Mouse (Mus musculus) neutrophil, adult 5-6 weeks (primary cell): ENCODE results near the gene Phf21b. TPM values are rescaled to one million over a fixed set of nuclear protein-coding genes. Genes with fewer than 3 reads are reported as not detected.

Source experiments
- ATAC-seq: fragments of 151-379, 151-347 bp; 2 replicates; pipeline ENCODE4 v1.8.0; 2017; ENCODE audit warnings: mild to moderate bottlenecking, moderate TSS enrichment; ENCODE audit not compliant: insufficient number of reproducible peaks, poor library complexity, low FRiP score, severe bottlenecking; ENCODE audit errors: extremely low read depth
- total RNA-seq: library from RNA; stranded (forward); fragments of 200-1000 nt; gene quantifications from 2 replicates; pipeline ENCODE4 v1.2.3, GENCODE M21; 2017

Gene Phf21b
- total RNA-seq, 1 experiment from 2014 or later: 0.47 TPM

DNA sequence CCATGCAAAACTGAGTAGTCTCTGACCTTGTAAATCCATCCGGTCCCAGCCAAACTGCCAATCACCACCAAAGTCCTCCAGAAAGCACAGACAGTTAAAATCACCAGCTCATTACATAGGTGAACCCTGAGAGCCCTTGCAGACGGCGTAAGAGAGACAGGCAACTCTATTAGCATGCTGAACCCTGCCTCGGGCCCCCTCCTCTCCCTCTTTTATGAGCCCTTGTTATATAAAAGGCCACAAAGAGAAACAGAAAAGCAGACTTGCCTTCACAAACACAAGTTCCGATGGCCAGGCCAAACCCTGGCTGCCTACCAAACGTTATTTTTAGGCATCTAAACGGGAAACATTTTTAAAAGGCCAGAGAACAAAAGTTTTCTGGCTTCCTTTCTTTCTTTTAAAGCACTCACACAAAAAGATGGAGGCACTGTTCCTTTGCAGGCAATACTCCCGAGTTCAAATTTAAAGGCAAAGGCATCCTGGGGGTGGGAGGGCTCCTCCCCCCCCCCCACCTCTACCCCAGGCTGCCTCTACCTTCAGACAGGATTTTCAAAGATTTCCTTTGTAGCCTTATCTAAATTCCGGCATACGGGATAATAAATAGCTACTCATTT is 3.3 kb downstream of the Phf21b start:
- no peak for ATAC-seq

DNA sequence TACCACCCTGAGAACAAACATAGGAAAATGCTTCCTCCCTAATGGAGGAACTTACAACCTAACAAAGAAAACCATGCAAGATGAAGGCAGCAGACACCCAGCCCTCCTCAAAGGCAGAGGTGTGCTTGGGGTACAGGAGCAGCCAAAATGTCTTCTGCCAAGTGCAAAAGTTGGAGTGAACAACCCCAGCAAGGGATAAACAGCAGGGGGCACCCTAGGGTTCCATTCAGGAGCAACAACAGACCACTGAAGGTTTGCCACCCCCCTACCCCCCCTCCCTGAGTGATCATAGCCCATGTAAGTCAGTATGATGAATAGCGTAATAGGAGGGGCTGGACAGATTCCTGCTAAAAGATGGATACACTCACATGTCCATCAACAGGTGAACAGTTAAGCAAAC is 5.5 kb downstream of the Phf21b start:
- no peak for ATAC-seq

DNA sequence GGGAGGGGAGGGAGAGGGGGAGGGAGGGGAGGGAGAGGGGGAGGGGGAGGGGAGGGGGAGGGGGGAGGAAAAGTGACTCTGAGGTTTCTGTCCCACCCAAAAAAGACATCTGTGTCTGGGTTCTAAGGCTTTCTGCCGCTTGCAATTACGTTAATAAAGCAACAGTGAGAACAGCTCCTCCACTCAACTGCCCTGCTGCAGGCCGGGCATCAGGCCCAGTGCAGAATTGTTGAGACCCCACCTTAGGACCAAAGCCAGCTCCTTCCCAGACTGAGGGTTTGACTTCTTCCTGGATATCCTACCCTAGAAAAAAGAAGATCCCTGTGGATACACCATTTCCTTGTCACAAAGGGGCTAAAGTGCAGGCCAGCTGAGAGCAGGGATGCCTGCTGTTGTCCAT is 9.6 kb downstream of the Phf21b start:
- ATAC-seq: no peak

DNA sequence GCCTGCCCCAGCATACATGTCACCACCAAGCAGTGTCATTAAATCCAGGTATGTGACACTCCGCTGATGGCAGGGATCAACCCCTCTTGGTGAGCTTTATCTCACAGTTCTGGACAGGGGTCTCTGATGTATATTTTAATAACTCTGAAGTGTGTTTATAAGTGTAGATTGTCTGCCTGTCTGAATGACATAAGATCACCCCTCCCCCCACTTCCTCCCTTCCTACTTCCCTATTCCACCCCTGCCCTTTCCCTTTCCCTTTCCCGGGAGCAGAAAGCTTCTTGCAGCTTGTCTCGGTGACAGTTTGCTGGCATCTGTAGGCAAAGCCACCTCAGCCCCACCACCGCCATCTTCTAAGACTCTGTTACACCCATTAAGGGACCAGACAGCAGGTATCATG is 11.0 kb downstream of the Phf21b start:
- ATAC-seq: no peak

DNA sequence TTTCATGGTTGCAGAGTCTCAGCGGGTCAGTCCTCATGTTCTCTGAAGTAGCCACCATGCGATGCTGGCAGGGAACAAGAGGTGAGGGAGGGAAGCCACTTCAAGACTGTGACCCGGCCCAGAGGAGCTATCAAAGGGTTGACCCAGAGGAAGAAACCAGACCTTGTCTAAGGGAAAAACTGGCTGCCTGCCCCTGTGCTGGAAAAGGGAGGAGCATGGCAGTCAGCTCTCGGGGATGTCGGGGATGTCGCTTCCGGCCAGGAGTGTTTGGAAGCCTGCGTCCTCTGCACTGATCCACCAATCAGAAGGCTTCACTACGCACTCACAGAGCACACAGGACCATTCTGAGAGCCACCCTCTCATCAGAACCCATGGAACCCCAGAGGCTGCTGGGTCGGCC is 12.8 kb downstream of the Phf21b start:
- no peak for ATAC-seq

DNA sequence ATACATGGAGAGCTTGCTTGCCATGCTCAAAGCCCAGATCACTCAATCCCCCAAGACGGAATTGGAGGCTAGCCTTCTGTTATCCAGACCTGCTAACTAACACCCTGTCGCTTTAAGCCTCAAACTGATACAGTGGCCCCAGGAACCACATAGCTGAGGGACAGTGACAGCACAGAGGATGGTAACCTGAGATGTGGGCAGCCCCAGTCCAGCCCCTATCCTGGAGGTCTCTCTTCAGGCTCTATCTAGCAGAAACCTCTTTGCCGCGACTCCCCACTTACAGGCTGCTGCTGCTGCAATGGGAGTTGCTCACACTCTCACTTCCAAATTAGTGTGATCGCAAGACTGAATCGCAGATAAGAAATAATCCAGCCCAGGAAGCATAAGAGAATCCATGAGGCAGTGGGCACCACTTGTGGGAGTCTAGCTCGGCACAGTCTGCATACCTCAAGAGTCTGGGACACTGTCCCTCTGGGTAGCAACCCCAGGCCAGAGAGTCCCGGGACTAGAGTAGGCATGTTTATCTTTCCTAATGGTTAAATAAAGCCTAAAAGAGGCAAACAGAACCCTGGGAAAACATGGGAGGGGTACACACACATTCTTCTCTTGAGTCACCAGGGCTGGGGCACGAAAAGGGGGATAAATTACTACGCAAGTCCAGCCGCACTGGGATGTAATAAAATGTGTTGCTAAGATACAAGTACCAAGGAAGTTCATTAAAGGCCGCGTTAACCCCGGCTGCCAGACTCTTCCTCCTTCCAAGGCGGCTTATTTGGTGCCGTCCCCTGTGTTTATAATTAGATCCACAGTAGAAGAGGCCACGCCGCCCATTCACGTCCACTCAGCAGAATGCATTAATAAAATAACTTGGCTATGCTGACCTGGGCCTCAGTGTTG is 13.7 kb downstream of the Phf21b start:
- ATAC-seq: no peak

DNA sequence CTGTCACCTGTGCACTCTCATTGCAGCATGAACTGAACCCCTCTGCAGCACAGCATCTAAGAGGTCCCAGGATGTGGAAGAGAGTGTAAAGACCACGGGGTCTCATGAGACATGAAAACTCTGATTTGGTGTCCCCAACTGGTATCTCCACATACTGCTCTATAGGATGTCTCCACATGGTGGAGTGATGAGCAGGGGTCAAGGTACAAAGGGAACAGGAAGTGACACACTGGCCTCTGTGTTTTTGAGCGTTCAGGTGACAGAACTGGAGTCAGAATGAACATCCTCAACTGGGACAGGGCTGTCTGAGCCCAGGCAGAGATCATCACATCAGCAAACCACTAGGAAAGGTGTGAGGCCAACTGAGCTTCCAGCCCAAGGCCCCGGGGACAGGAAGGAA is 15.3 kb downstream of the Phf21b start:
- ATAC-seq: no peak; the same call in 1 of the 2 replicates

DNA sequence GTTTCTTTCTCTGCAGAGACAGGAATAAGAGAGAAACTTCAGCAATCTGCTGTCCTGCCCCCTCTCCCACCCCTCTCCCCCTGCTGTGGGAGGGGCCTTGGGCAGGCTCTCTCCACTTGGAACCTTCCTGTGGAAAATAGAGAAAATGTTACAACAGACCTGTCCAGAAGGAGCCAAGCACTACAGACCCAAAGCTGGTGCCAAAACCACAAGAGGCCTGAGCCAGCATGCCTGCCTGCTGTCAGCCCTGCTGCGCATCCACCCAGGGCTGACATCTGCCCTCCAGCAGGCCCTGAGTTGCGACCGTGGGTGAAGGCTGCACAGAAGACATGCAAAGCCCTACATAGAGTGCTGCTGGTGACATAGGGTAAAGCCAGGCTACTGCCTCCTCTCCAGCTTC is 16.3 kb downstream of the Phf21b start:
- ATAC-seq: no peak

DNA sequence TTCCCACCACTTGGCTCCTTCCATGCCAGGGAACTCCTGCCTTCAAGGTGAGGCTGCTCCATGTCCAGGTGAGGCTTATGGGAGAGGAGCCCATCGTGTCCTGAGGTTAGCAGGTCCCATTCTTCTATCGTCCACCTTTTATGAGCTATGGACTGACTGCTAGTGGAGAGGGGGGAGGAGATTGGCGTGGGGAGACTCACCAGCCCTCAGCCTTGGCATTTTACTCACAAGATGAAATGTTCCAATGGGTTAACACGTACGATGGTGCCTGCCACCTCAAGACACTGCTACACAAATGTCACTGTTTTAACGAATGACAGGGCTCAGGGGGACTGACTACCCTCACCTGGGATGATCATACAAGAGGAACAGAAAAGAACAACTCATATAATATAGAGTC is 18.0 kb downstream of the Phf21b start:
- no peak for ATAC-seq

DNA sequence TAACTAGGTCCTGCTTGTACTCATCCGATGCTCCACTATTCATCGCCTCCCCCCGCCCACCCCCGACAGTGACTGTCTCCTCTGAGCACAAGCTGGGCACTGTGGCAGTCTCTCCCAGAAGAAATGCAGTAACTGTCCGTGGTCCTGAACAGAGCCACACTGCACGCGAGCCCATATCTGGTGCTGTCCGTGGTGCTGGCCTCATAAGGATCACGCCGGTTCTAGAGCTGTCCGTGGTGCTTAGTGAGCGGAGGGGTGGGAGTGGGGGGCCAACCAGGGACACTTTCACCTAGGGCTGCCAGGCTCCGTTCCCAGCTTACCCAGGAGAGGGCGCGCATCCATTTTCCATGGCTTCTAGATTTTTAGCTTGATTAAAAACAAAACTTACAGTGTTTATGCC is 26.4 kb downstream of the Phf21b start:
- no peak; the same call in 1 of the 2 replicates for ATAC-seq

DNA sequence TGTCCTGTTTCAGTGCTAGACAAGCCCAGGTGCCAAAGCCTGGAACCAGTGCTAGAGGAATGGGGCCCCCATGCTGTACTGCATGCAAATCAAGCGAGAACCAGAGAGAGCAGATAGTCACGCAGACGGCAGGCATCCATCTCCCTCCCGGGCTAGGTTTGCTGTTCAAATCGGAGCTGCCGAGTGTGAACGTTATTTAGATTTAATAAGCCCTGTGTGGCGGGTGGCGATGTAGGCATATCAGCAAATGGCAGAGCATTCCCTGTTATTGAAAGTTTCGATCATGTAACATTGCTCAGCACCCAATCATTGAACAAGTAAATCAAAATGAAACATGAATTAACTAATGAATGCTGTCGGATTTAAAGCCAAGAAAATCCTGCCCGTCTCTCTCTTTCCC is 27.2 kb downstream of the Phf21b start:
- ATAC-seq: no peak

DNA sequence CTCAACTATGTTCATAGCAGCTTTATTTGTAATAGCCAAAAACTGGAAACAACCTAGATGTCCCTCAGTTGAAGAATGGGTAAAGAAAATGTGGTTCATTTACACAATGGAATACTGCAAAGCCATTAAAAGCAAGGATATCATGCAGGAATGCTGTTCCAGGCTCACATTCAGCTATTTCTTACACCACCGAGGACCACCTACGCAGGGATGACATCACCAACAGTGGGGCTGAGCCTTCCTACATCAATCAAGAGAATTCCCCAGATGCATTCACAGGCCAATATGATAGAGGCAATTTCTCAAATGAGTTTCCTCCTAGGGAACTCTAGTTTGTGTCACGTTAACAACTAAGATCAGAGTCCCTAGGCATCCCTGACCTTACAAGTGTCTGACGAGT is 32.8 kb downstream of the Phf21b start:
- no peak for ATAC-seq

DNA sequence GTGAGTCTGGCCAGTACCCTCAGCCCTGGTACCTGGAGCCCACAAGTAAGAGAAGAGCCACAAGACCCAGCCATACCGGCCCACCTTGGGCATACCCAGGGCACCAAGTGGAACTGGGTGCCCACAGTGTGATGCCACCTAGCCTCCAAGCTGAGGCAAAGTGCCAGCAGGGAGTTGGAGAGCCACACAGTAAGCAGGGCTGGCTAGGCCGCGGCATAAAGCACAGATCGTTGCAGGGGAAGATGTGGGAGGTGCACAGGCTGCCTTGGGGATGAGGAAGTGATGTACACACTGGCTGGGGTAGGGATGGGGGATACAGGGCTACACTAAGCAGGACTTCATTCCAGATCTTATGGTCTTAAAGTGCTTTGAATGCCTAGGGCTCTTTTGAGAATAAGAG is 35.0 kb downstream of the Phf21b start:
- no peak for ATAC-seq

DNA sequence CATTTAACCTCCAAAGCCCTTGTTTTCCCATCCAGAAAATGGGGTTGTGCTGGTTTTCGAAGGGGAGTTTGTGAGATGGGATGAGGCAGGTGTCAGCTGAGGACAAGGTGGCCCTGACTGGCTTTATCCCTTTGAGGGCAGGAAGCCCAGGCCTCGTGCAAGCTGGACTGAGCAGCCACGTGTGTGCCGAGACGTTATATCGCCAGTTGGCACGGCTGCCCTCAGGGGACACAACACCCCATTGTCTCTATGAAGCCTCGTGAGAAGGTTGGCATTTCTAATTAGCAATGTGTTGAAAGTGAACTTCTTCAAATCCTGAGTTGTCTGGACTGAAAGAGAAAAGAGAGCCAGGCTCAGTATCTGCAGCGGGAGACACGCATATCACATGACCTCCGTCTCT is 37.6 kb downstream of the Phf21b start:
- no peak for ATAC-seq

DNA sequence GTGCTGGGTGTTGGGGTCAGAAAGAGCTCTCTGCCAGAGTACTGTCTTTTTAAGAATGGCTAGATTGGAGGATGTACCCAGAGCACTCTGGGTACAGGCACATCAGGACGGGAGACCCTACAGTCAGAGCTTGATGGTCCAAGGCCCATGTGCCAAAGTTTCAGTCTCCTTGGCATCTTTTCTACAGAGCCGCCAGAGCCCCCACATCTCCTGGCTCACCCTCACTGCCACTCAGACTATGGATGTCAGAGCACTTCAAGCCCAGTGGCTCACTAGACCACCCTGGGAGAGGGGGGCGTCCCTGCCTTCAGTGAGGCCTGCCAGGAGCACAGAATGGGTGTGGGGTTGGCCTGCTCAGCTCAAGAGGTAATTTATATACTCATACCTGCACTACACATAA is 38.3 kb downstream of the Phf21b start:
- no peak for ATAC-seq

DNA sequence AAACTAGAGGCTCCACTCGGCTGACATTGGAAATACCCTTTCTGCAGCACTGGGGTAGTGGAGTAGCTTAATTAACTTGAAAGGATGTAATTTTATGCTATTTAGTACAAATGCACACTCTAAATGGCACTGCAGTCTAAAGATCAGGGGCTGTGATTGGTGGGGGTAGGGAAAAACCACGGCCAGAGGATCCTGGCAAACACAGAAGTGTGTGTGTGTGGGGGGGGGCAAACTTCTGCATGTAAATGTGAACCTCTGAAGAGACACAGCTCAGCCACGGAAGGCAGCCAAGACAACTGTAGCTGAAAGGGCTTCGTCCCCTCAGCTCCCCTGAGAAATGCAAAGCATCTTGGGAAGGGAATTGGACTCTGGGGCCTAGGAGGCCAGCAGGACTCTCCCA is 40.7 kb downstream of the Phf21b start:
- ATAC-seq: no peak

DNA sequence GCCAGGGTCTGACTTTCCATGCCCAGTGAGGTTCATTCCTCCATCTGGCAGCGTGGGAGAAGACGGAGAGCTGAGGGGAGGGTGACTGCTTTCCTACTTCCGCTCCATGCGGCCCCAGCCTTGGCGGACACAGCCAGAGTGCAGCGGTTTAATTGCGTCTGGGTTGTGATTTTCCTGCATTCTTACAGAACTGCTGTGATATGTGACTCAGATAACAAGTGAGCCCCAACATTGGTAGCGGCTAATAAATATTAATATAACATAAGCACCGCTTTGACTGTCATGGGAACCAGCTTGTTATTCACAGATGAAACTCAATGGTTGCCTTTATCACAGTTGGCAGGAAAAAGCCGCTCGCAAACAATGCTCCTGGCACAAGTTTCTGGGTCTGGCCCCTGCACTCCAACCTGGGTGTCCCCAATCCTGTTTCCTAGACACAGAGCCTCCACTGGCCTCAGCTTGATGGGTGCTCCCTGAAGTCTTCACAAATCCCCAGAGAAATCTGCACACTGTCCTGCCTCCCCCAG is 43.0 kb downstream of the Phf21b start:
- ATAC-seq: no peak

DNA sequence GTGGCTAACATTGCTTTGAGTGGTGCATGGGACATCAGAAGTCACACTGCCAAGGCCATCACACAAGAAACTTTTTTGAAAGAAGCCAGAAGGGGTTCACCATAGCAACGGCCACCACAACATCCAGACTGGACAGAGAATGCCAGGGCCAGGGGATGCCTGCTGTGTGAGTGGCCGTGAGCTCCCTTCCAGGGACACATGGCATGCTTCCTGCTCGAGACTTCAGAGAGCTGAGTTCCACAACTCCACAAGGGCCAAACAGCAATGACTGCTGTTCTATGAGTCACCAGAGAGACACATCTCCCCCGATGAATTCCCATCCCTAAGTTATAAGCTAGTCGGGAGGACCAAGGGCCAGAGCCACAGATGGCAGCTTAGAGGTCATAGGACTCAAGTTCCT is 44.7 kb downstream of the Phf21b start:
- no peak for ATAC-seq

DNA sequence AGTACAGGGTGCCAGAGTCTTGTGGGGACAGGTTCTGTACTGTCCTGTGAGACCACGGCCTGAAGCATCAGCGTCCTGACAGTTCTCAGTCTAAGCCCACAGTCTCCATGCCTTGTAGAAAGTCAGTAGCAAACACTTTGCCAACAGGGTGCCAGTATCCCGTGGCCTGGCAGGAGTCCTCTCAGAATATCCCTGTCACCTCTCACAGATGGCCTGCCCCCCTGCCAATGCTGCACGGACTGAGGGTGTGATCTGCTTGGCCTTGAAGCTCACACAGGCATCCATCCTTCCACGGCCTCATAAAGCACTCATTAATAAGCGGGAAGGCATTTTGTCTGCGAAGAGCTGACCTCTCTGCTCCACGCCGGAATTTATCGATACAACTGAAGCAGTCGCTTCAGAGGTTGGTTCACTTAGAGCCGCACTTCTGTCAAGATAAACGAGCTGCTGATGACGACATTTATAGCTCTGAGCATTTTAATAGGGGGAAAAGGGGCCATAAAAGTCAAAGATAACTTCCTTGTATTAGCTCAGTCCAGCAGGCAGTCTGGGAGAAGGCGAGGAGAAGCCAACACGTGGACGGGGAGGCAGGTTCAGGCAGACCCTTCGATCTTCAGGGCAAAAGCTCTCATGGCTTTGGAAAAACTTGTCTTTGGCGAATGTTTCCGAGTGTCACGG is 46.4 kb downstream of the Phf21b start:
- ATAC-seq: no peak

DNA sequence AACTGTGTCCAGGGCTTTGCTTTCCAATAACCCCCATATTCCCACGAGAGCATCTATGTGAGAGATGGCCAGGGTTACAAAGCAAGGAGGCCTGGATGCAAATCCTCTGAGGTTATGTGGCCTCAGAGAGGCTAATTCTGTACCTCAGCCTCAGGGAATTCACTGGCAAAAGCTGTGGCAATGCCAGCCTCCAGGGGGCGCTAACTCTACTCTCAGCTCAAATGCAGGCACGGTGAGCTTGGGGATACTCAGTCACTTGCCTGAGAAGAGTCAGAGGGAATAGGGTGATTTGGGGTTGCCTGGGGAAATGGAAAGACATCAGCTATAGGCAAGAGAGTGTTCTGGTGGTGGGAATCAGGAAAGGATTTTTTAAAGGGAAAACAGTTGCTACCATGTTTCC is 52.2 kb downstream of the Phf21b start:
- ATAC-seq: no peak
